Comparison of ENCODE assay signal across 11 mouse cellular contexts in the genomic region with DNA sequence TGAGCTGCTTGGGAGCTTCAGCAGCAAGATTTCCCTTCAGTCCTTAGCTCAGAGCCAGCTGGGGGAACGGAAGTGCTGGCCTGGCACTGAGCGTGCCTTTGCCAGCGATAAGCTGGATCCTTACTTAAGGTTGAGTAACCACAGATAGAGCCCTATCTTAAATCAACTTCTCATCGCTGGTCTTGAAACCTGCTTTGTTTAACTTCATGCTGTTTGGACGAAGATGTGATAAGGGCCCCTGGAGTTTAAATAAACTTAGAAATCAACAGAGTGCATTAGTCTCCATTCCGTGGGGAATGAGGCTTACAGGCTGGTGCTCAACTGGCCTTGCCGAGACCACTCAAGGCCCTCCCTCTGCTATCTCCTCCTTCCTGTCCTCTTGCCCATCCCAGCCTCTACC. TPM values are rescaled to one million over a fixed set of nuclear protein-coding genes. Genes with fewer than 3 reads are reported as not detected.
A peak's percentile ranks its signal among the peaks of the same experiment; 100 is the strongest.
DNase-seq lines count a peak whose midpoint lies in the region; TF ChIP-seq lines count a peak whose summit lies in the region.
"Had no signal": no experiment of that assay in that cellular context is flagged by ENCODE, and none has a peak within 500 bp of the region (broad histone marks: within the 10 kb centered on the region; RNA-seq: fewer than 3 reads in every experiment).

No protein-coding gene starts in this region.

- H3K36me3 ChIP-seq in ES-Bruce4 (ENCODE audit: control insufficient read depth, insufficient read depth, low read length, poor library complexity, severe bottlenecking) = no peaks in the 10 kb centered on the region
- H3K36me3 ChIP-seq in liver, adult 2 months (ENCODE audit: control insufficient read depth, insufficient read depth, low read length) = no peaks in the 10 kb centered on the region
- H3K36me3 ChIP-seq: forebrain, embryonic 15.5 days; limb, embryonic 13.5 days had no signal

- TF ChIP-seq EP300 in ES-Bruce4 (IDR thresholded peaks at IDR 0.05; ENCODE audit: insufficient read depth, low read depth, low read length) = no peak

- no peaks in the 10 kb centered on the region for H3K27me3 ChIP-seq in ES-Bruce4 (ENCODE audit: control insufficient read depth, insufficient read depth, low read length, poor library complexity, severe bottlenecking)
- H3K27me3 ChIP-seq in liver, adult 2 months (ENCODE audit: control insufficient read depth, insufficient read depth, low read length) = no peaks in the 10 kb centered on the region
- H3K27me3 ChIP-seq: forebrain, embryonic 15.5 days; limb, embryonic 13.5 days had no signal

- DNase-seq in 416B (ENCODE audit: low read depth) = peak; percentile 97
- peak; percentile 32 for DNase-seq in liver, adult 2 months (ENCODE audit: extremely low read depth, low read depth, low spot score)
- peak; percentile 63 for DNase-seq in lung, postnatal 25 days (ENCODE audit: low spot score)
- no peak for DNase-seq in right cerebral cortex, postnatal 14 days
- no peak for DNase-seq in Muller cell, postnatal 12 days (ENCODE audit: inconsistent ontology term)
- no peak for DNase-seq in gastrocnemius, postnatal 36 days
- DNase-seq: kidney, adult 18-20 months had no signal

- no peak overlapping the region for H3K4me3 ChIP-seq in ES-Bruce4 (ENCODE audit: low read depth, low read length)
- H3K4me3 ChIP-seq in liver, adult 2 months (ENCODE audit: insufficient read depth, low read depth, low read length) = no peak overlapping the region
- H3K4me3 ChIP-seq: forebrain, embryonic 15.5 days; limb, embryonic 13.5 days had no signal

- no peaks in the 10 kb centered on the region for H3K79me2 ChIP-seq in liver, adult 2 months (ENCODE audit: control insufficient read depth, insufficient read depth, low read length)

- H3K9me3 ChIP-seq in ES-Bruce4 (replicated peaks; ENCODE audit: control insufficient read depth, insufficient read depth, low read length, poor library complexity, severe bottlenecking) = no peaks in the 10 kb centered on the region
- H3K9me3 ChIP-seq: forebrain, embryonic 15.5 days; limb, embryonic 13.5 days had no signal

- peak overlapping the region; percentile 42; the same call in 1 of the 2 replicates for H3K27ac ChIP-seq in ES-Bruce4 (ENCODE audit: insufficient read depth, low read length)
- no peak overlapping the region for H3K27ac ChIP-seq in liver, adult 2 months (replicated peaks; ENCODE audit: insufficient read depth, low read depth, low read length)
- H3K27ac ChIP-seq: forebrain, embryonic 15.5 days; limb, embryonic 13.5 days had no signal

- TF ChIP-seq POLR2A in ES-Bruce4 (IDR thresholded peaks at IDR 0.05; ENCODE audit: insufficient read depth, low read length) = no peak
- no peak for TF ChIP-seq POLR2A in liver, adult 2 months (IDR thresholded peaks at IDR 0.05; ENCODE audit: extremely low read depth, insufficient read depth, low read length)

- TF ChIP-seq CTCF in ES-Bruce4 (IDR thresholded peaks at IDR 0.05; ENCODE audit: low read depth, low read length) = no peak
- TF ChIP-seq CTCF in liver, adult 2 months (IDR thresholded peaks at IDR 0.05; ENCODE audit: low read depth, low read length) = no peak

- H3K4me1 ChIP-seq in ES-Bruce4 (ENCODE audit: control insufficient read depth, insufficient read depth, low read length) = peaks cover 5% of the 10 kb centered on the region
- peaks cover 2% of the 10 kb centered on the region; the same call in 1 of the 2 replicates for H3K4me1 ChIP-seq in liver, adult 2 months (ENCODE audit: control insufficient read depth, insufficient read depth, low read length)
- H3K4me1 ChIP-seq: forebrain, embryonic 15.5 days; limb, embryonic 13.5 days had no signal

- whole genome bisulfite sequencing in liver, adult 2 months = 15% methylated on average over 7 of the region's 7 CpGs

- intact Hi-C loops in gastrocnemius, postnatal 36 days (cut with DNase I) = no loop called here

- H3K9ac ChIP-seq in ES-Bruce4 (ENCODE audit: low read depth, poor library complexity, severe bottlenecking) = no peak overlapping the region
- H3K9ac ChIP-seq in liver, adult 2 months (ENCODE audit: low read depth, low read length) = no peak overlapping the region
- H3K9ac ChIP-seq: forebrain, embryonic 15.5 days; limb, embryonic 13.5 days had no signal

RNA-seq across cellular contexts. Expression of a gene that starts 11.7 kb away (rescaled TPM):
- polyA plus RNA-seq in ES-Bruce4 (2011; ENCODE audit: insufficient read depth, insufficient read length, low read depth, missing spikeins) = 22.4 and 26.3 TPM in 2 replicates
- total RNA-seq in liver, adult 2 months (2014; rRNA removed) = 49.9 and 86.6 TPM in 2 replicates
- polyA plus RNA-seq in liver, adult 2 months (2012; rRNA removed) = 290 and 291 TPM in 2 replicates
- not detected for total RNA-seq in gastrocnemius, postnatal 36 days (2021)

RNA-seq across cellular contexts. Expression of a gene that starts 27.6 kb away (rescaled TPM):
- 259 and 279 TPM in 2 replicates for polyA plus RNA-seq in ES-Bruce4 (2011; ENCODE audit: insufficient read depth, insufficient read length, low read depth, missing spikeins)
- 0.09 and 0.13 TPM in 2 replicates for total RNA-seq in liver, adult 2 months (2014; rRNA removed)
- 0.09 and 0.36 TPM in 2 replicates for polyA plus RNA-seq in liver, adult 2 months (2012; rRNA removed)
- not detected for total RNA-seq in gastrocnemius, postnatal 36 days (2021)
- total RNA-seq: layer of hippocampus, postnatal 14 days had no signal
- polyA plus RNA-seq: forebrain, embryonic 15.5 days had no signal

RNA-seq across cellular contexts. Expression of a gene that starts 34.7 kb away (rescaled TPM):
- 45.8 and 48.4 TPM in 2 replicates for polyA plus RNA-seq in ES-Bruce4 (2011; ENCODE audit: insufficient read depth, insufficient read length, low read depth, missing spikeins)
- total RNA-seq in liver, adult 2 months (2014; rRNA removed) = 35.9 and 38.1 TPM in 2 replicates
- polyA plus RNA-seq in liver, adult 2 months (2012; rRNA removed) = 77.6 and 78.8 TPM in 2 replicates
- total RNA-seq in gastrocnemius, postnatal 36 days (2021) = 10 to 100 TPM; 51.6 to 57.0 TPM

RNA-seq across cellular contexts. Expression of a gene that starts 42.1 kb away (rescaled TPM):
- 36.3 and 37.5 TPM in 2 replicates for polyA plus RNA-seq in ES-Bruce4 (2011; ENCODE audit: insufficient read depth, insufficient read length, low read depth, missing spikeins)
- total RNA-seq in liver, adult 2 months (2014; rRNA removed) = 13.5 and 19.1 TPM in 2 replicates
- 17.9 and 30.0 TPM in 2 replicates for polyA plus RNA-seq in liver, adult 2 months (2012; rRNA removed)
- 1 to 10 TPM; 5.1 to 6.4 TPM for total RNA-seq in gastrocnemius, postnatal 36 days (2021)

RNA-seq across cellular contexts. Expression of a gene that starts 49.0 kb away (rescaled TPM):
- polyA plus RNA-seq in ES-Bruce4 (2011; ENCODE audit: insufficient read depth, insufficient read length, low read depth, missing spikeins) = 9.3 and 10.5 TPM in 2 replicates
- 0.09 and 0.13 TPM in 2 replicates for total RNA-seq in liver, adult 2 months (2014; rRNA removed)
- polyA plus RNA-seq in liver, adult 2 months (2012; rRNA removed) = 1.1 and 1.3 TPM in 2 replicates
- under 1 TPM; 0.59 to 0.74 TPM for total RNA-seq in gastrocnemius, postnatal 36 days (2021)

Comparison
In these comparisons a context has a peak if more than half of its experiments do, and no peak if none do; other contexts are left out.
1. DNase-seq: peak in 416B (single experiment), liver, adult 2 months (single experiment) and lung, postnatal 25 days (single experiment); none in right cerebral cortex, postnatal 14 days (single experiment), Muller cell, postnatal 12 days (single experiment) and gastrocnemius, postnatal 36 days (0 of 2).
2. RNA of a gene that starts 11.7 kb away (total RNA-seq): 49.9 to 86.6 TPM in liver, adult 2 months; not detected in gastrocnemius, postnatal 36 days; every median in the first group is over 10 times any median in the second.